ENCODE assay signal across 8 mouse cellular contexts in the genomic region with DNA sequence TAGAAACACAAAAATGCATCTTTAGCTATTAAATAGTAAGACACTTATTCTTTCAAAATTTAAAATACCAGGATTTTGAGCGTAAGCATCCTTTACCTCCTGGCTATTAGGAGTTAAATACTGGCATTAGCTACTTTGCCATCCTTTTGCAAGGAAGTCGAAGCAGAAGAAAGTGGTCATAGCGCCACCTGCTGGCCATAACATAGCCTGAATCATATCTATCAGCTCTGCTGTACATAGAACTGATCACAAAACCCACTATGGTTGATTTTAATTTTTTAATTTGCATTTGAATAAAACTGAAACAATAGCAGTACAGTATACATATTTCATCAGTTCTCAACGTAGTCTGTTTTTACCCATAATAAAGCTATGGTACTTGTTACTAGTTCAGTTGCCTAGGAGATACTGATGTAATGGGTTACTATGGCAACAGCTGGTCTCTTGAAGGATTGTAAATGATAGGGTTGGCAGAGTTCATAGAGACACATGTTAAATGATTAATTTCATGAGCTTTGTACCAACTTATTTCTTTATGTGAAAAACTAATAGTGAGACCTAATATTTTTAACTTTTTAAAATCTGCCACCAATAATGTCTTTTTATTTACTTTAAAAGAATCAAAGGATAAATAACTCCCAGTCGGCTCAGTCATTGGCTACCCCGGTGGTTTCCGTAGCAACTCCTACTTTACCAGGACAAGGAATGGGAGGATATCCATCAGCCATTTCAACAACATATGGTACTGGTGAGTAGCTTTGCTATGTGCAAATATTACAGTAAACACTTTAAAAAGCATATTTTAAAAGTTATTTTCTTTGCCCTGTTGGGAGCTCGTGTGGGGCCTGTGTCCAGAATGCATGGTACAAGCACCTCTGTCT.
DNase-seq lines count a peak whose midpoint lies in the region; ATAC-seq and TF ChIP-seq lines count a peak whose summit lies in the region.

No protein-coding gene starts in this region.

- WGBS in embryonic facial prominence, embryonic 11.5 days: 44% methylated on average over 8 of the region's 8 CpGs
- 43% methylated on average over 8 of the region's 8 CpGs for WGBS in kidney, embryonic 15.5 days
- WGBS in limb, embryonic 14.5 days: 31% methylated on average over 8 of the region's 8 CpGs

- H3K9ac ChIP-seq in embryonic facial prominence, embryonic 11.5 days (replicated peaks; ENCODE audit: low read length): no peak overlapping the region
- H3K9ac ChIP-seq in kidney, embryonic 15.5 days: no peak overlapping the region
- no peak overlapping the region for H3K9ac ChIP-seq in limb, embryonic 14.5 days (ENCODE audit: low read depth, low read length, severe bottlenecking)

- ATAC-seq in embryonic facial prominence, embryonic 11.5 days (replicated peaks; ENCODE audit: insufficient number of reproducible peaks, low FRiP score, low TSS enrichment, low read depth): peak; percentile 66
- ATAC-seq in kidney, embryonic 15.5 days (replicated peaks; ENCODE audit: low FRiP score): peak; percentile 54; the same call in 1 of the 2 replicates
- peak; percentile 62 for ATAC-seq in limb, embryonic 14.5 days (ENCODE audit: low FRiP score, low read depth)
- peak; percentile 45; the same call in 1 of the 2 replicates for ATAC-seq in monocyte, adult 5-6 weeks (replicated peaks; ENCODE audit: insufficient number of reproducible peaks, low FRiP score, low TSS enrichment, poor library complexity, severe bottlenecking)

- no peak overlapping the region for H3K4me2 ChIP-seq in embryonic facial prominence, embryonic 11.5 days (ENCODE audit: low read depth, low read length)
- H3K4me2 ChIP-seq in kidney, embryonic 15.5 days: no peak overlapping the region
- H3K4me2 ChIP-seq in limb, embryonic 14.5 days (replicated peaks; ENCODE audit: low read depth, low read length, severe bottlenecking): no peak overlapping the region

- no peaks in the 10 kb centered on the region for H3K36me3 ChIP-seq in embryonic facial prominence, embryonic 11.5 days (replicated peaks; ENCODE audit: control insufficient read depth, insufficient read depth, low read depth, low read length)
- H3K36me3 ChIP-seq in kidney, embryonic 15.5 days: no peaks in the 10 kb centered on the region
- H3K36me3 ChIP-seq in limb, embryonic 14.5 days (ENCODE audit: control insufficient read depth, insufficient read depth, low read length): peaks cover 3% of the 10 kb centered on the region; the same call in 1 of the 2 replicates

- H3K4me1 ChIP-seq in embryonic facial prominence, embryonic 11.5 days (ENCODE audit: control insufficient read depth, insufficient read depth, low read length): no peaks in the 10 kb centered on the region
- no peaks in the 10 kb centered on the region for H3K4me1 ChIP-seq in kidney, embryonic 15.5 days
- H3K4me1 ChIP-seq in limb, embryonic 14.5 days (ENCODE audit: control insufficient read depth, insufficient read depth, low read length): no peaks in the 10 kb centered on the region

- DNase-seq in 416B (ENCODE audit: low read depth): peak; percentile 86
- DNase-seq in adrenal gland, postnatal 25 days: peak; percentile 87
- peak; percentile 92 for DNase-seq in embryonic facial prominence, embryonic 11.5 days (ENCODE audit: low spot score)
- DNase-seq in heart, adult 8-10 months (ENCODE audit: low spot score): peak; percentile 84
- DNase-seq in limb, embryonic 14.5 days (ENCODE audit: low spot score): peak; percentile 90
- peak; percentile 68 to 89 for DNase-seq in spleen, postnatal 4 days (ENCODE audit: low spot score in 2 of 2)

- H3K27me3 ChIP-seq in embryonic facial prominence, embryonic 11.5 days (ENCODE audit: control insufficient read depth, insufficient read depth, low read length): no peaks in the 10 kb centered on the region
- no peaks in the 10 kb centered on the region for H3K27me3 ChIP-seq in kidney, embryonic 15.5 days
- no peaks in the 10 kb centered on the region for H3K27me3 ChIP-seq in limb, embryonic 14.5 days (ENCODE audit: control insufficient read depth, insufficient read depth, low read length)

- TF ChIP-seq POLR2A in limb, embryonic 14.5 days (IDR thresholded peaks at IDR 0.05; ENCODE audit: borderline replicate concordance, extremely low read depth, insufficient read depth, insufficient read length): no peak

- no peaks in the 10 kb centered on the region for H3K9me3 ChIP-seq in embryonic facial prominence, embryonic 11.5 days (replicated peaks; ENCODE audit: control insufficient read depth, low read length)
- H3K9me3 ChIP-seq in kidney, embryonic 15.5 days (replicated peaks): no peaks in the 10 kb centered on the region
- H3K9me3 ChIP-seq in limb, embryonic 14.5 days (ENCODE audit: control insufficient read depth, low read length): no peaks in the 10 kb centered on the region

- no peak overlapping the region for H3K27ac ChIP-seq in embryonic facial prominence, embryonic 11.5 days (replicated peaks; ENCODE audit: low read depth, low read length)
- H3K27ac ChIP-seq in kidney, embryonic 15.5 days: no peak overlapping the region
- no peak overlapping the region for H3K27ac ChIP-seq in limb, embryonic 14.5 days (replicated peaks; ENCODE audit: low read depth, low read length)

- no peak overlapping the region for H3K4me3 ChIP-seq in embryonic facial prominence, embryonic 11.5 days (ENCODE audit: low read depth, low read length)
- H3K4me3 ChIP-seq in kidney, embryonic 15.5 days (replicated peaks): no peak overlapping the region
- no peak overlapping the region for H3K4me3 ChIP-seq in limb, embryonic 14.5 days (replicated peaks; ENCODE audit: low read length)
